Mouse (Mus musculus) induced T-regulatory cell, adult 2 months (primary cell): ENCODE results near the gene Slc29a3.
"Not testable (repeated sequence)": the region's sequence is repeated elsewhere in the genome, so short reads cannot be mapped to it uniquely, and the experiment has no call there.

ENCODE experiments used
- DNase-seq: peaks from one replicate; pipeline ENCODE4 v3.0.0-alpha.2; 2012; ENCODE audit warnings: low read depth

The Slc29a3 gene

DNA sequence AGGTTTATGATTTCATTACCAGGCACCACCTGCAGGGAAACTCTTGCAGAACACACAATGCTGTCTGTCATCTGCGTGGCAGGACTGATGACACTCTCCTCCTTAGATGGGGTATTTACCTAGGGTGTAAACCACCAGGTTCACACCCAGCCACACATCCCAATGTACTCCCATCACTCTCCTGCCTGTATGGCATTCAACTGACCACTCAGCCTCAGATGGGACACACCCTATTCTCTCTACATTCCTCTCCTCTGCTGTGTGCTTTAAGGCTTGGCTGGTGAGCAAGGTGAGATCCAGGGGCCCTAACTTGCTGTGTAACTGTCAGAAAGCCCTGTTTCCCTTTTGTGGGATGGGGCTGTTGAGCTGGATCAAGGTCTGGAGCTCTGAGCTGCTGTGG is 9.5 kb upstream of the Slc29a3 start:
- no peak for DNase-seq

DNA sequence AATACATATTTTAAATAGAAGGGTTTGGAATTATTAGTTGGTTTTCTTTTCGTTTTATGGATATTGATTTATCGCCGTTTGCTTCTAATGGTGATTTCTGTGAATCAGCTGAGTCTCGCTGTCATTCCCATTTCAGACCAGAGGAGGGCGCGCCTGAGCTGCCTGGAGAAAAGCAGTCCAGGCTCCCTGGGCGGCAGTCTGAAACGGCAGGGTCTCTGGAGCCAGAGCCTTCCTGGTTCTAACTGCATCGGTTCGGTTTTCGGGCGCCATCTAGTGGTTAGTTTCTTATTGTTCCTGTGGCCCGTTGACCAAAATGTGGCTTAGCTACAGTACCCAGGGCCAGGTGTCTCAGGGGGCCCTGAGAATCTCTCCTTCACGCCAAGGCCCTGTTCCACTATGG is 7.8 kb upstream of the Slc29a3 start:
- DNase-seq: peak; percentile 96

DNA sequence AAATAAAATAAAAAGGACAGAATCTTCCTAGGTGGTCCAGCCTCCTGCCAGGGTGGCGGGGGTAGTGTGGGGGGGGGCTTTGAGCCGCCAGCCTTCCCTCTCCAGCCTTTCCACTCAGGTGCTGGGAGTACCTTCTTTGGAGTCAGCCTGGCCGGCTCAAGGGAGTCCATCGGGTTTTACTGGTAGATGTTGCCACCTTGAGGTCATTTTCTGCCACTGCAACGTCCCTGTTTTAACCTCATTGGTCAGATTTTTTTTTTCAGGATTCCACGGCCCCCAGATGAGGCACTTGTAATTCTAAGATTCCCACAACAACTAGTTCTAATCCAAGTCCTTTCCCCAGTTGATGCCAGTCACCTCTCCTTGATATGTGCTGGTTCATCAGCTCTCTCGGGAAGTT is 4.4 kb upstream of the Slc29a3 start:
- DNase-seq: peak; percentile 77

DNA sequence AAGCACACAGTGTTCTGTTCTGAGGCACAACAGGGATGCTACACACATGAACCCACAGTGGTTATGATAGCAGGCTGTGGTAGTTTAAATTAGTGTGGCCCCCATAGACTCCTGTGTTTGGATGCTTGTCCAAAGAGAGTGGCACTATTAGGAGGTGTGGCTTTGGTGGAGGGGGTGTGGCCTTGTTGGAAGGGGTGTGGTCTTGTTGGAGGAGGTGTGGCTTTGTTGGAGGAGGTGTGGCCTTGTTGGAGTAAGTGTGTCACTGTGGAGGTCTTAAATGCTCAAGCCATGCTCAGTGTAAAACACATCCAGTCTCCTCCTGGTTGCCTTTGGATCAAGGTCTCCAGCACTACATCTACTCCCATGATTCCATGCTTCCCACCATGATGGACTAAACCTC is 3.6 kb upstream of the Slc29a3 start:
- peak; percentile 52 for DNase-seq

DNA sequence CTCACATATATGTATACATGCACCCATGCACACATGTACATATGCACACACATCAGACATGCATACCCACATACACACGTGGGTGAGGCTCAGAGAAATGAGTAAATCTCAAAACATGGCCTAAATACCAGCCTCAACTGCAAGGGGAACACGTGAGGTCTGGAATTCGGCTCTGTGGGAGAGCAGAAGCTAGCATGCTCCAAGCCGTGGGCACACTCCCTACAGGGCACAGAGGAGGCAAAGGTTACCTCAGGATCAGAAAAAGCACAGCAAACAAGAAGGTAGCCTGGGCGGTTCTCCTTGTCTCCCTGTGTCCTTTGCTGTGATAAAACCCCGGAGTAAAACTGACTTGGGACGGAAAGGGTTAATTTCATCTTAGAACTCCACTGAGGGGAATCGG is 1.3 kb upstream of the Slc29a3 start:
- DNase-seq: no peak

DNA sequence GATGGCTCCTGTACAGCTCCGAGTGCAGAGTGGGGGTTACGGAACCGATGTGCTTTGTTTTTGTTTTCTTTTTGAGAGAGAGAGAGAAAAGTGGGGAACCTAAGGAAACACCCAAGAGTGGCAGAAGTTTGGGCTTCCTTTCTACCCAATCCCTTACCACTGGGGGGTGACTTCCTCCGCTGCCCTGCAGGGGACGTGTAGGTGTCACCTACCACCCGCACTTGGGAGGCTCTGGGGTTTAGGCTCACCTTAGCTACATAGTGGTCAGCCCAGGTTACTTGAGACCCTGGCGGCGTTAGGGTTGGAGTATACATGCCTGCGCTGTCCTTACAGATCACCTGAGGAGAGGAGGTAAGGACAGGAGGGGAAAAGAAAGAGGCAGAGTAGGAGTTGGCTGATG is 667 bp upstream of the Slc29a3 start:
- no peak for DNase-seq

DNA sequence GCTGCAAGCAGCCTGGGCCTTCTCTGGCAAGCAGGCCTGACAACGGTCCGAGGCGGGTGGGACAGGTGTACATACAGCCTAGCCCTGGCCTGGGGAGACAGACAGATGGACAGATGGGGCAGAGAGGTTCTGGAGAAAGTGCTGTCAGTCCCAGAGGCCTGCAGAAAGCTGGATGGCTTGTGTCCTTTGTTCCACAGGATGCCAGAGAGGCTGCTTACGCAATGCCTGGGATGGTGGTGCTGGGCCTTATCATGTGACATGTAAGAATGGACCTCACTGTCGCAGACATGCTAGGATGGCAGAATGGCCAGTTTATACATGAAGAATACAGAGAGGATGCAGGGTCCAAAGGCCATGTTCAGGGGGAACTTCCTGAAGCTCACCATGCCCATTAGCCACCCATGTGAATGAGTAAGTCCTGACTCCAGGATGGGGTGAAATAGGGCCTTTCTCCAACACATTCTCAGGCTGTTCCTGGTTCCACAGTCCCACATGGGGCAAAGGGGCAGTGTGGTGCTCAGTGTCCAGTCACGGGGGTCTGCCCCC is 4.9 kb downstream of the Slc29a3 start:
- DNase-seq: no peak

DNA sequence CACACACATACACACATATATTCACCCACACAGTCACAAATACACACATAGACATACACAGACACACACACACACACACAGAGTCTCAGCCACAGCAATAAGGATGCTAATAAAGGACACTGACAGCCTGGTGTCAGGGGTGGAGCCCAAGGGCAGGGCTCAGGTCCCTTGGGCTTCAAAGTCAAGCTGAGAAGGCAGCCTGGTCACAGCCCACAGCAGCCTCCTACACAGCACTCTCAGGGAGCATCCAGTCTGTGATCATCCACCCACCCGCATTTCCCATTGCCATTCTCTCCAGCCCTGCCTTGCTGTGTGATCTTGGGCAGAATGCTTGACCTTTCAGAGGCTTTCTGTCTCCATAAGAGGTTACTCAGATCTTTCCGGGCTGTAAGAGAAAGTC is 6.1 kb downstream of the Slc29a3 start:
- no peak for DNase-seq

DNA sequence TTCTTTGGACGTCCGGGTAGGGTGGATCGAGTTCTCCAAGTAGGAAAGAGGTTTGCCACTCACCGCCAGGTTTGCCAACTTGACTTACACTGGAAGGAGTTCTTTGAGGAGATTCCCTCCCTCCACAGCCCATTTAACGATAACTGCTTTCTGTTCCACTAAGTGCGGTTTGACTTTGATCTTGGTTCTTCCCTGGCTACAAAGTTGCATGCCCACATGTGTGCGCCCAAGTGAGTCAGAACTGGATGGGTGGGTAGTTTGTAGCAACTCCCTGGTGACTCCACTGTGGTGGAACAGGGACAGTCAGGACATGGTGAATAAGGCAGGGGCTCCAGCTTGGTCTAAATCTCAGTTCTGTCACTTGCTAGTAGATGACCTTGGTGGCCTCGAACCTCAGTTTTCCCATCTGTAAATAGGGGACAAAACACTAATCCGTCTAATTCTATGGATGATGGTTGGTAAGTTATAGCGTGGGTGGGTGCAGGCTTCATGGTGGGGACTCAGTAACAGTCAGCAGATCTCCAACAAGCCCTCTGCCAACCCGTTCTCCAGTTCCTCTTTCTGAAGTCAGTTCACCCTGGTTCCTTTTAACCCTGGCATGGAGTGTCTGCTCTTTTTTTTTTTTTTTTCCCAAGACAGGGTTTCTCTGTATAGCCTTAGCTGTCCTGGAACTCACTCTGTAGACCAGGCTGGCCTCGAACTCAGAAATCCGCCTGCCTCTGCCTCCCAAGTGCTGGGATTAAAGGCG is 7.9 kb downstream of the Slc29a3 start:
- peak; percentile 16 for DNase-seq

DNA sequence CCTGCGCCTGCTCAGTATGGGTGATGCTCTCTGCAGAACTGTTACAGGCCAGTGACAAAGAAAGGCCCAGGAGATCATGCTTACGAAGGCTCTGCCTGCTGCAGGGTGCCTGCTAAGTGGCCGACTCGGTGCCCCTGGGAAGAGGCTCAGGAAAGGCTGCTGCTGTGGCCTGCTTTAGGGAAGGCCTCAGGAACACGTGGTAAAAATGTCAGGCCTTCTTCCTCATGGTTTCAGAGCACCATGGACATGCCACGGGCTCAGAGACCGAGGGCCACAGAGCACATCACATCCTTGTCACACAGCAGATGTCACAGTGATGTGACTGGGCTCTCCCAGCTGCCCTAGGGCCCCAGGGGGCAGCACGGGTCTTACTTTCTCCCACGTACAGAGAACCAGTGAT is 8.9 kb downstream of the Slc29a3 start:
- no peak for DNase-seq

DNA sequence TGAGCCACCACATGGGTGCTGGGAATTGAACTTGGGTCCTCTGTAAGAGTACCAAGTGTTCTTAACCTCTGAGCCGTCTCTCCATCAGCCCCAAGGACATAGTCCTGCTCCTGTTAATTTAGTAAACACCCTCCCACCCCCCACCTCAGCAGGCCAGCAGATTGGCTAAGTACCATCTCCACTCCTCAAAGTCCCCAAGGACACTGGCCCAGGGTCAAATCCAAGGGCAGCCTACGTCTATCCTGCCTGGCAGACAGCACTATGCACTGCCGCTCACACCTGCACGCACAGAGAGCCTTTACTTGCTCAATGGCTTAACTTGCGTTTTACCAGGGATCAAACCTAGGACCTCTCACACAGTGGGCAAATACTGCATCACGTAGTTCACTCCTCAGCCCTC is 9.7 kb downstream of the Slc29a3 start:
- DNase-seq: no peak

DNA sequence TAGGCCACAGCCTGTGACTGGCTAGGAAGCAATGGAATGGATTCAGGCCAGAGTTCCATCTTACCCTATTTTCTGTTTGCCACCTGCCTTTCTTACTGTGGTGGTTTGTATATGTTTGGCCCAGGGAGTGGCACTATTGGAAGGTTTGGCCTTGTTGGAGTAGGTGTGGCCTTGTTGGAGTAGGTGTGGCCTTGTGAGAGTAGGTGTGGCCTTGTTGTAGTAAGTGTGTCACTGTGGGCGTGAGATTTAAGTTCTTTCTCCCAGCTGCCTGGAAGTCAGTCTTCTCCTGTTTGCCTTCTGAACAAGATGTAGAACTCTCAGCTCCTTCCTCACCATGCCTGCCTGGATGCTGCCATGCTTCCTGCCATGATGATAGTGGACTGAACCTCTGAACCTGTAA is 10.3 kb downstream of the Slc29a3 start:
- DNase-seq: not testable (repeated sequence)

DNA sequence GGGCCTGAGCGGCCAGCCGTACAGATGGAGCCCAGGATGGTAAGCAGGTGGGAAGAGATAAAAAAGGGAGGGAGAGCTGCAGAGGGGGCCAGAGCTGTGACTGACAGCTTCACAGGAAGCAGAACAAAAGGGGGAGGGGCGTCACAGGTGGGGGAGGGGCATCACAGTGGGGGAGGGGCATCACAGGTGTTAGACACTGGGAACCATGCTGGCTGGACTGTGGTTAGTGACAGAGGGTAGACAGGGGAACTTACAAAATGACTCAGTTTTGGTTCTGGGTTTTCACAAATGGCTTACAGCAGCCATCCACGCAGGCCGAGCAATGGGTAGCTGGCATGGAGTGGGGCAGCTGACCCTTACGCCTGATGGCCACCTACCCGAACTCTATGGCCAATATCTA is 11.2 kb downstream of the Slc29a3 start:
- DNase-seq: no peak

DNA sequence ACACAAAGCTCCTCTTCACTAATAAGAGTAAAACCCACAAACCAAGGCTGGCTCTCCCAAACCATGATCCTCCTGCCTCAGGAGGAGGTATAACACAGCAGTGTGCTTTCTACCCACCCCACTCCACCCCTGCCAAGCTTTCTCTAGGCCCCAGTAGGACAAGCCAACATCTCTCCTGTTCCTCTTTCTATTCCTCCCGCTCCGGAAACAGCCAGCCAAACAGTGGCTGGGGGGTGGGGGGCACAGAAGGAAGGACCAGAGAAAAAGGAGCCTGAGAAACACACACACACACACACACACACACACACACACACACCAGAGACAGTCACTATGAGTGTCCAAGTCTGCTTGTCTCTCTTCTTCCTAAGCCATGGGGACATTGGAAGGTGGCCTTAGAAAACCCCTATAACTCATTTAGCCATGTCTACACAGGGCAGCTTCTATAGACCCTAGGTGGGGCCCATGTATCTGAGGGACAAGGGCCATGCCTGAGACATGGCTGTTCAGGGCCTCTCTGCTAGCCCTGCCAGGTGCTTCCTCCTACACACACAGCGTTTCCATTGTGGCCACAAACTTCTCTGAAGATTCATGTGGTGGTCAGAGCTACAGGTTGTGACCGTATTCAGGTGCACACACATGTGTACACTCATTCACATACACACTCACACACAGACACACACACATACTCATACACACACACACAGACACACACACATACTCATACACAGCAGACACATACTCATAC is 12.8 kb downstream of the Slc29a3 start:
- no peak for DNase-seq

DNA sequence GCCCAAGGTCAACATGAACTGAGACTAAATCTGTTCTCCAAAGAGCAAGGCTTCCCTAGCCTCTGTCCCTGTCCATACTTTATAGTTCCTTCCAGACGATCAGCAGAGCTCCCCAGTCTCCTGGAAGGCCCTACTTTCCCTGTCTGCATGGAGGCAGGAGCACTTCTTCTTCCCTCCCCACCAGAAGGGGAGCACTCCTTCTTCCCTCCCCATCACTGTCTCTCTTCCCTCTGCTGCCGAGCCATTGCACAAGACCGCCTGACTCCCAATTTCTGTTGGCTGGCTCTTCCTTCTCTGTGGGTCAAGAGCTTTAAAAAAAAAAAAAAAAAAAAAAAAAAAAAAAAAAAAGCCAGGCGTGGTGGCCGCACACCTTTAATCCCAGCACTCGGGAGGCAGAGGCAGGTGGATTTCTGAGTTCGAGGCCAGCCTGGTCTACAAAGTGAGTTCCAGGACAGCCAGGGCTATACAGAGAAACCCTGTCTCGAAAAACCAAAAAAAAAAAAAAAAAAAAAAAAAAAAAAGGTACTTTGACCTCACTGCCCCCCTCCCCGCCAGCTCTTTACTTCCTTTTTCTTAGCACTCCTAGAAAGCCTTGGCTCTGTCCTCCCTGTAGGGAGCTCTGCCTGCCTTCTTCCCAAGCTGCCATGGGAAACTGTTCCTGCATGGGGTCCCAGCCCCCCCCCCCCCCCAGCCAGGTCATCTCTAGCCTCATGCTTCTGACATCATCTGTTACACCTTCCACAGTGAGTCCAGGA is 14.5 kb downstream of the Slc29a3 start:
- no peak for DNase-seq

DNA sequence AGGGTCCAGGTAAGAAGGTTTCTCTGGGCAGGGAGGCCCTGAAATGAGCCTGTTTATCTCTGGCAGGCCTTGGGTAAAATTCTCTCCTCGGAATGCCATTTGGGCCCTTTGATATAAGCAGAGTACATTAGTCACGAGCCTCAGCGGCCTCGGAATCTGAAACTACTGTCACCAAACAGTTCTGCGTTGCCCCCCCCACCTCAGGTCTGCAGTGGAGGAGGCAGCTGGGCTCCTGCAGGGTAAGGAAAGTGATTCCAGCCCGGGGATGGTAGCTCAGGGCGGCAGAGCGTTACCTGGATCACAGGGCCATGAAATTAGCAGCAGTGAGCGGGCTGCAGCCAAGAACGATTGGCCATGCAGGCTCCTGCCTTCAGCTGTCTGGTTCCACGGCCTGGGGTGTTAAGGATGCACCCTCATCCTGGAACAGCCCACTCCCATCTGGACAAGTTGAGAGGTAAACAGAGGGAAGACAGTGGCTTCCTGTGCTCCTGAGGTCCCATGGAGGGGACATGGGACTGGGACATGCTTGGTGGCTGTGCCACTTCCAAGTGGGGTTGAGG is 15.3 kb downstream of the Slc29a3 start:
- no peak for DNase-seq

DNA sequence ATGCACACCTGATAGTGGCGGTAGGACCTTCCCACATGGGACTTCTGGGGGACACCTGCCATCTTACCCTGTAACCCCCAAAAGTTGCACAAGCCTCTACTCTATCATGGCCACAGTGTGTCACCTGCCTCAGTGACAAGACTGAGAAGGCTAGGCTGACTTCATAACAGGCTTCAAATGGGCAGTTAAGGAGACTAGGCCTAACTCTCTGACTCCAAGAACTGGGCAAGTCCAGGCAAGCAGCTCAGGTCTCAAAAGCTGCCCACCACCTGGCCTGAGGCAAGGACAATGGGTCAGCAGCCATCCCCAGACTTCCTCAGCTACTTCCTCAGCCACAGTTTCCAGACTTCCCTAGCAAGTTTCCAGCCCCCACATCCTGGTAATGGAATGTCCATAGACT is 16.9 kb downstream of the Slc29a3 start:
- no peak for DNase-seq

DNA sequence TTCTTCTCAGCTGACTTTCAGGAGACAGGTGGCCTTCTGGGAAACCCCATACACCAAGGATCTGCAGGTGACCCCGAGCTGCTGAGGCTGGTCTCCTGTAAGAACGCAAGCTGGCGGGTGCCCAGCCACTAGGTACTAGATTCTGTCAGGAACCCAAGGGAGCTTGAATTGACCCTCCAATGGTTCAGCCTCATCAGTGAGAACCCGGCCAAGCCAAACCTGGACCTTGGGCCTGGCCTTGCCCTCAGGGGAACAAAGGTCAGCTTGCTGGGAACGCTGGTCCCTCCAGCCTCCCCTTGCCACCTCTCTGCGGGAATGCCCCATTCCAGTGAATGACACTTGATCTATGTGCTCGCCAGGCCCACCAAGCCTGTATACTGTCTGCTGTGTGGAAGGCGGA is 19.1 kb downstream of the Slc29a3 start:
- DNase-seq: no peak

DNA sequence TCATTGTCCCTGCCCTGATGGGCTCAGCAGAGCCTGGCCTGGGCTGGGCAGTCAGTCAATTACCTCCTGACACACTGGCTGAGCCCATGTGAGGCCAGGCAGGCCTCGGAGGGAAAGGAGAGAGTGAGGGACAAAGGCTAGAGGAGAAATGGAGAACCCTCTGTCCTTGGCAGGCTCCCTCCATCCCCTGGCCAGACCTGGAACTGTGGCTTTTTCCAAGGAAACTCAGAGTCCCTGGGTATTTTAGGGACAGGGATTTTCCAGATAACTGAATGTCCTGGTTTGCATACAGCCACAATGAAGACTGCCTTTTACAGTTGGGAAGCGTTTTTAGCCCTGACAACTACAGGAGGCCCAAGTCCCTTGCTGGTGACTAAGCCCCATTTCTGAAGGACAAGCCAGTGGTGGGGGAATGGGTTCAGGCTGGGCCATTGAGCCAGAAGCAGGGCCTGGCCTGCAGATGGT is 20.2 kb downstream of the Slc29a3 start:
- no peak for DNase-seq

DNA sequence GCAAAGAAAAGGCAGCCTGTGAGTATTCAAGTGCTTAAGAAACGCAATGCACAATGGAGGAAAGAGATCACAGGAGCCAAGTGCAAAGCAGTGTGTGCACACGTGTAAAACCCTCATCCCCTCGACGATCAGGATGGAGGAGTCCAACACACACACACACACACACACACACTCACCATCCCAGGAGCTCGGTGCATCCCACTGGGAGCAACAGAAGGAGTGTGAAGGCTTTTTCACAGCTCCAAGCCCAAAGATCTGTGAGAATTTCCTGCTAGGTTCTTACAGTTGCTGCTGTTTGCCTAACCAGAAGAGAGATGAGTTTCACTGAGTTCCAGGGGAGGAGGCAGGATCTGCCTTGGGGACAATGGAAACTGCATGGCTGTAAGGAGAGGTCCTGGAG is 20.9 kb downstream of the Slc29a3 start:
- DNase-seq: no peak

DNA sequence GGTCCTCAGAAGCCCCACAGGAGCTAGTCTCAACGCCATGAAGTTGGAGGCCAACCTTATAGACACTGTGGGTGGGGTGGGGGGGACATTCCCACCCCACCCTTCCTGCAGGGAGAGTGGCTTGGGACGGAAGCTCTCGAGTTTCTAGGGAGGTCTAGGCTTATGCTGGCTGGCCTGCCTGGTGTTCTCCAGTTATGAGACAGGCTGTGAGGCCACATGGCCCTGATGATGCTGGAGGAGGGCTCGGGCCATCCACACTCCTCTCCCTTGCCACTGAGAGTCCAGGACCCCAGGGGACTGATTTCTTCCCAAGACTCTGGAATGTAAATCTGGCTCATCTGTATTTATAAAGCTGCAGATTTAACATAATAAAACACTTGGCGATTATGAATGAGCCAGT is 25.3 kb downstream of the Slc29a3 start:
- no peak for DNase-seq

DNA sequence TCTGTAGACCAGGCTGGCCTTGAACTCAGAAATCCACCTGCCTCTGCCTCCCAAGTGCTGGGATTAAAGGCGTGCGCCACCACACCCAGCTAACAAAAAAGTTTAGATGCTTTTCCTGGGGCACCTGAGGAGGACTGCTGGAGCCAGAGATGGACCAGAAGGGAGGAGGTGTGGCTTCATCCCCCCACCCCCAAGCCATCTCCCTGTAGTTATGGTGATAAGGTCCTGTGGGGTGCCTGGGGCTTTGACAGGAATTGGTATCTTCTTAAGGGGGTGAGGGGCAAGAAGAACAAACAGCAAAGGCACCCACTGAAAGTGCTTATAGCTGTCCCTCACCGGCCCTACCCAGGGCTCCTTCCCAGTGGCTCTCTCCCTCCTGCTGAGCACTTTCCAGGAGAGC is 25.7 kb downstream of the Slc29a3 start:
- DNase-seq: no peak
